Mouse (Mus musculus): ENCODE measurements around the gene Ryr1.

GRCm38 (mm10) chr7:28985207-28985606 lies 139.8 kb downstream of the Ryr1 start:
- no peak for TF ChIP-seq CTCF (IDR thresholded peaks at IDR 0.05; ENCODE audit: low read depth)
- no peak for TF ChIP-seq EP300 (IDR thresholded peaks at IDR 0.05; ENCODE audit: low read depth)
